Mouse (Mus musculus) forebrain, embryonic 15.5 days (tissue): ENCODE data around the gene Magi2. TPM values are rescaled to one million over a fixed set of nuclear protein-coding genes. Genes with fewer than 3 reads are reported as not detected.

ENCODE experiments used
- ATAC-seq: fragments of 200-750 bp; cut with Nextera tagmentation; replicated peaks from 2 replicates; pipeline ENCODE4 v1.8.0; 2017; ENCODE audit warnings: mild to moderate bottlenecking, moderate TSS enrichment, moderate library complexity
- H3K27ac ChIP-seq: fragments of 300-500 bp; sonication (generic); replicated peaks from 2 replicates; pipeline ENCODE4 v1.5.1; 2015; ENCODE audit warnings: mild to moderate bottlenecking, inconsistent platforms
- H3K27me3 ChIP-seq: fragments of 300-500 bp; sonication (generic); 2 replicates; pipeline ENCODE4 v1.6.1; 2015; ENCODE audit warnings: inconsistent platforms
- H3K36me3 ChIP-seq: fragments of 300-500 bp; sonication (generic); 2 replicates; pipeline ENCODE4 v1.6.1; 2015; ENCODE audit warnings: mild to moderate bottlenecking, inconsistent platforms
- H3K4me1 ChIP-seq: fragments of 300-500 bp; sonication (generic); 2 replicates; pipeline ENCODE4 v1.6.1; 2015; ENCODE audit warnings: inconsistent platforms
- H3K4me2 ChIP-seq: fragments of 300-500 bp; sonication (generic); replicated peaks from 2 replicates; pipeline ENCODE4 v1.6.1; 2015; ENCODE audit warnings: mild to moderate bottlenecking, inconsistent platforms
- H3K4me3 ChIP-seq: fragments of 300-500 bp; sonication (generic); 2 replicates; pipeline ENCODE4 v1.5.1; 2015; ENCODE audit warnings: mild to moderate bottlenecking, inconsistent platforms
- H3K9ac ChIP-seq: fragments of 300-500 bp; sonication (generic); replicated peaks from 2 replicates; pipeline ENCODE4 v1.6.1; 2015; ENCODE audit warnings: mild to moderate bottlenecking, inconsistent platforms
- H3K9me3 ChIP-seq: fragments of 300-500 bp; sonication (generic); 2 replicates; pipeline ENCODE4 v1.6.1; 2016; ENCODE audit warnings: inconsistent platforms
- WGBS: fragments of 180-500 bp; shearing (Covaris S2); methylation state at CpG from one replicate; pipeline ENCODE4 v1.1.7; 2015; ENCODE audit warnings: mixed read lengths; 5-methylcytosine and 5-hydroxymethylcytosine counted together
- polyA plus RNA-seq: library from polyadenylated mRNA; unstranded; fragments of >200 nt; fragmentation: Nextera tagmentation; extraction: Ambion mirVana; gene quantifications from 2 replicates; pipeline ENCODE4 v1.2.1, GENCODE M21; 2015

The Magi2 gene
- polyA plus RNA-seq, 1 experiment from 2014 or later: 27.2 TPM

DNA sequence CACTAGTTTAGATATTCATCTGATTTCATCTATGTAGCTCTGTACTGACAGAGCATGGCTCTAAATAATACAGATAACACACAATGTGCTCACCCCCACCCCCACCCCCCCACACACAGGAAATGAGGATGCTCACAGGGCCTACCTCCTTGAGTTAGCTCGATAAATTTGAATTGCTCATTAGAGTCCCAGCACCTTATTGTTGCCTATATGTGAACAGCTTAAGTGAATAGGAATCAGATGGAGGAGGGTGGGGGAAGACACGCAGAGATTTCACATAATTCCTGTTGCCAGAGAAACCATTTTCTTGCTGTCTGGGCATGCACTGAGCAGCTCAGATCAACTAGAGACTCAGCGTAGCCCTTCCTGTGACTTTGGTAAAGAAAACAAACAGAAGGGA, 755.2 kb downstream of the Magi2 start:
- Histone ChIP-seq H3K9ac (no peak overlapping the region), H3K36me3 (no peaks in the 10 kb centered on the region), H3K4me1 (peaks cover 22% of the 10 kb centered on the region), H3K9me3 (no peaks in the 10 kb centered on the region), H3K27ac (peak overlapping the region; percentile 63), H3K4me2 (no peak overlapping the region), H3K4me3 (no peak overlapping the region), H3K27me3 (no peaks in the 10 kb centered on the region)
- peak; percentile 93 for ATAC-seq
- 5% methylated on average over 3 of the region's 3 CpGs for WGBS

DNA sequence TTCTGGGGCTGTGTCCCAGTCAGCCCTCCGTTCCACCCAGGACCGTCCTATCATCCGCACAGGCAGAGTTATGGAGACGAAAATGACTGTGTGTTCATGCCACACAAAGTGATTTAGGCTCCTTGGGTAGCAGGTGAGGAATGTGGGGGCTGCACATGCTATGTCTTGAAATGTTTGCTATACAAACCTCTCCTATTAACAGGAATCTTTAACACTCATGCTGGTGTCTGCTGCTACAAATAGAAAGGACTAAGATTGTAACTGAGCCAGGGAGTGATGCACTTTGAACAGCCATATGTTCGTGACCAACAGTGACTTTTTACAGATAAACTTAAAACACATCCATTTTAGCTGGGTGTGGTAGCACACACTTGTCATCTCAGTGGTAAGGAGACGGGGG, 772.6 kb downstream of the Magi2 start:
- ATAC-seq: no peak
- no peak overlapping the region for H3K9ac ChIP-seq
- no peak overlapping the region for H3K4me2 ChIP-seq
- WGBS: 78% methylated on average over 6 of the region's 6 CpGs
- H3K27ac ChIP-seq: no peak overlapping the region
- no peaks in the 10 kb centered on the region for H3K4me1 ChIP-seq
- H3K4me3 ChIP-seq: no peak overlapping the region
- H3K9me3 ChIP-seq: no peaks in the 10 kb centered on the region
- H3K36me3 ChIP-seq: no peaks in the 10 kb centered on the region
- H3K27me3 ChIP-seq: no peaks in the 10 kb centered on the region

DNA sequence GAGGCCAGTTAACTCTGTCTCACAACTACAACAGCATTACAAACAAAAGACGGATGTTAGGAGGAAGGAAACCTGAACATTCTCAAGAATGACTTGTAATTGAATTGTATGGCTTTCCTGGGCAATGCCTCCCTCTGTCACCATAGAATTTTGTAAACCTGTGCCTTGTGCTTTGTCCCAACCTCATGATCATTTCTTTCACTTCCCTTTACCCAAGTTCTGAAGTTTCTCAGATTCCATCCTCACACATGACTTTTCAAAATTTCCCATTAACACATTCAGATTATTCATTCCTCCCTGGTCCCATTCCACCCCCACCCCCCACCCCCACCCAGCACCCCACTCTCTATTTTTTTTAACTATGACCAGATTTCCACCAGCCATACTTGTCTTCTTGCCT, 773.1 kb downstream of the Magi2 start:
- no peaks in the 10 kb centered on the region for H3K36me3 ChIP-seq
- H3K9me3 ChIP-seq: no peaks in the 10 kb centered on the region
- 94% methylated on average over 1 of the region's 1 CpGs for WGBS
- H3K9ac ChIP-seq: no peak overlapping the region
- no peak for ATAC-seq
- no peaks in the 10 kb centered on the region for H3K4me1 ChIP-seq
- no peak overlapping the region for H3K4me3 ChIP-seq
- no peaks in the 10 kb centered on the region for H3K27me3 ChIP-seq
- no peak overlapping the region for H3K27ac ChIP-seq
- H3K4me2 ChIP-seq: no peak overlapping the region

DNA sequence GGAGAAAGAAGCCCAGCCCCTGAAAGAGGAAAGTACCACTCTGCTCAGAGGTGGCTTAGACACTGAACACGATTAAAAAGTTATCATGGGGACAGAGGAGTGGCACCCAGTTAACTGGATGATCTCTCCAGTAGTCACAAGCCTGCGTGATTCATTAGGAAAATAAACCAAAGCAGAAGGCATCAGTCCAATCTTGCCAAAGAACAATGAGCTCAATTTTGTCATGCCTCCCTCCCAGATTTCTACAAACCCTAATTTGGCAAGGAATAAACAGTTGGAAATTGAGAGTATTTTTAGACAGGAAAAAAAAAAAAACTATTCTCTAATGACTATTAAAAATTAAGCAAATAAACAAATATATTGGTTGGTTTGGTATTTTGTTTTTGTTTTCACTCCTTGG, 779.8 kb downstream of the Magi2 start:
- Histone ChIP-seq H3K4me3 (no peak overlapping the region), H3K9ac (no peak overlapping the region), H3K4me2 (no peak overlapping the region), H3K9me3 (no peaks in the 10 kb centered on the region), H3K27me3 (no peaks in the 10 kb centered on the region), H3K36me3 (no peaks in the 10 kb centered on the region), H3K4me1 (no peaks in the 10 kb centered on the region), H3K27ac (no peak overlapping the region)
- ATAC-seq: no peak
- WGBS: 82% methylated on average over 2 of the region's 2 CpGs

DNA sequence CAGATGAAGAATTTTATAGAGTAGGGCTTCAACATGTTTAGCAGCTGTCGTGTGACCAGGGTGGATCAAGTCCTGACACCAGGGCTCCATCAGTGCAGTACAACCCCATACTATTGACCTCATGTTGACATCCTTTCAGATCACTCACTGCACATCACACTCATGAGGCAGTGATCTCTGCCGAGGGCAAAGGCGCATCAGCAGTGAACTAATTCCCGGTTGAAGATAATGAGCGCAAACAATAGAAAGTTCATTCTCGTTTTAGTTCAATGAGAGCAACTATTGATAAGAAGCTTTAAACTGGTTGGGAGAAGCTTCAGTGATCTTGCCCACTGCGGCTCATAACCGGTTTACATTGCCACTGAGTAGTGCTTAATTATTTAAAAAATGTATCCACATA, 780.4 kb downstream of the Magi2 start:
- WGBS: 77% methylated on average over 8 of the region's 8 CpGs
- H3K9ac ChIP-seq: no peak overlapping the region
- ATAC-seq: no peak
- H3K36me3 ChIP-seq: no peaks in the 10 kb centered on the region
- no peak overlapping the region for H3K4me2 ChIP-seq
- no peak overlapping the region for H3K27ac ChIP-seq
- no peaks in the 10 kb centered on the region for H3K27me3 ChIP-seq
- H3K4me1 ChIP-seq: no peaks in the 10 kb centered on the region
- no peak overlapping the region for H3K4me3 ChIP-seq
- H3K9me3 ChIP-seq: no peaks in the 10 kb centered on the region

DNA sequence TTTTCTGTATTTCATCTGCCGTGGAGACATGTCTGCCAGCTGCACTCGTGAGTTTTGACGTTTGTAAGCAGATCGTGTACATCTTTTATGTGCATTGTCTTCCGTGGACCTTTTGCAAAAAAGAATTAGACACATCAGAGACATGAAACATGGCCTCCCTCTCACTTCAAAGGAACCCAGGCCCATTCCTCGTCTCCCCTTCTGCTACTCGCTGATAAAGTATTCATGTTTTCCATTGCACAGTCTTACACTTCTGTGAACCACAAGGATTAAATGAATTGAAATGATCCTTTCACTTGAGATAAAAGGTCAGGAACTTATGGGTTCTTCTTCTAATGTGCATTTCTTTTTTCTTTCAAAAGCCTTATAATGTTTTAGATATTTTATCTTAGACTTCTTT, 783.4 kb downstream of the Magi2 start:
- WGBS: 66% methylated on average over 7 of the region's 7 CpGs
- no peak overlapping the region for H3K27ac ChIP-seq

DNA sequence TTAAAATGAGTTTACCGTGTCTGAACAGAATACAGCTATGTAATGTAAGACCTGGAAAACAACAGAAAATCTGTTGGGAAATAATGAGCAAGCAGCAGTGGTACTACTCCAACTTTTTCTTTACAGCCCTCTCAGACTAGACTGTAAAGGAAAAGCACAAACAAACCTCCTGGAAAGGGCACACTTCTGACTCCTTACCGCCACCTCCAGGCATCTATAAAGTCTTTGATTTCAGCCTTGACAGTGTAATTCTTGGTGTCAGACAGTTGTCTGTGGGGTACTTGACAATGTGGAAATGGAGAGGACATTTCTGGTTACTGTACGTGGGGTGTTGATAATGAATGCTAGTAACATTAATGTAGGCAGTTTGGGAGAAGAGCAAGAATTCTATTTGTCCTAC, 791.2 kb downstream of the Magi2 start:
- ATAC-seq: no peak
- H3K4me3 ChIP-seq: no peak overlapping the region
- H3K27ac ChIP-seq: no peak overlapping the region
- H3K9me3 ChIP-seq: no peaks in the 10 kb centered on the region
- no peaks in the 10 kb centered on the region for H3K4me1 ChIP-seq
- no peak overlapping the region for H3K4me2 ChIP-seq
- no peaks in the 10 kb centered on the region for H3K36me3 ChIP-seq
- WGBS: 80% methylated on average over 3 of the region's 3 CpGs
- H3K27me3 ChIP-seq: no peaks in the 10 kb centered on the region
- no peak overlapping the region for H3K9ac ChIP-seq

More for the DNA sequence above, 783.4 kb downstream of the Magi2 start:
- Histone ChIP-seq H3K9me3 (no peaks in the 10 kb centered on the region), H3K4me3 (no peak overlapping the region), H3K27me3 (no peaks in the 10 kb centered on the region), H3K36me3 (no peaks in the 10 kb centered on the region), H3K4me1 (no peaks in the 10 kb centered on the region), H3K4me2 (no peak overlapping the region), H3K9ac (no peak overlapping the region)
- no peak for ATAC-seq

DNA sequence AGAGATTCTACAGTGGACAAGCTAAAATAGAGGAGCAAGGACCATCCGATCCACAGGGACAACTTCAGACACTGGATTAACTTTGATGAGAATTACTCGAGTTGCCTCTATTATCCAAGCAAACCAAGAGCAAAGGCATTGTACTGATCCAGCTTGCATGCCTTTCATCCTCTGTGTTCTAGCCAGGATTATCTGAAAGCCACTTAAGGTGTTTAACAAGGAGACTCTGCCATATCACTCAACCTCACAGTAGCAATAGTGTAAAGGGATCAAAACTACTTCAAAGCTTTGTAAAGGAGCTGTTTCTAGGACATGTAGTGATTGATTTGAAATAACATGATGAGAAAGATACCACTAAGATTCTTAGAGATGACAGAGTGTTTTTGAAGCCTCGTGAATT, 819.8 kb downstream of the Magi2 start:
- H3K4me1 ChIP-seq: peaks cover 15% of the 10 kb centered on the region
- H3K36me3 ChIP-seq: no peaks in the 10 kb centered on the region
- no peak for ATAC-seq
- H3K4me2 ChIP-seq: no peak overlapping the region
- H3K9me3 ChIP-seq: no peaks in the 10 kb centered on the region
- H3K27me3 ChIP-seq: no peaks in the 10 kb centered on the region
- H3K4me3 ChIP-seq: no peak overlapping the region
- H3K9ac ChIP-seq: no peak overlapping the region
- no peak overlapping the region for H3K27ac ChIP-seq
- WGBS: 37% methylated on average over 3 of the region's 3 CpGs

DNA sequence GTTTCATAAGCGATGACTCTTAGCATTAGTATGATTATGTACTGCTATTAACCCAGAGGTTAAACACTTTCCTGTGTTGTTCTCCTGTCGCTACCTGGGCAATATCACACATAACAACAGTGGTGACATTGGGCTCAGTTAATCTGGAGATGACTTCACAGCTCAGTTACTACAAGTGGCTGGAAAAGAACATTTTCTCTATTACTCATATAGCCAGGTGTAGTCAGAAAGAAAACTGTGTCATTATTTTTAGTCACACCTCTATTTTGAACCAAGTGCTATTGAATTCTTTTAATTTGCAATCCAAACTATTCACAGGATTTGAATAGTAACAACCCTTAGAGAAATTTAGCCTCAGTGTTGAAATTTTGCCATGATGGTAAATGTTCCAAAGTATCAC, 821.5 kb downstream of the Magi2 start:
- Histone ChIP-seq H3K4me1 (peaks cover 15% of the 10 kb centered on the region), H3K27me3 (no peaks in the 10 kb centered on the region), H3K27ac (no peak overlapping the region), H3K4me3 (no peak overlapping the region), H3K9me3 (no peaks in the 10 kb centered on the region), H3K9ac (no peak overlapping the region), H3K4me2 (no peak overlapping the region), H3K36me3 (no peaks in the 10 kb centered on the region)
- WGBS: 97% methylated on average over 2 of the region's 2 CpGs
- no peak for ATAC-seq

DNA sequence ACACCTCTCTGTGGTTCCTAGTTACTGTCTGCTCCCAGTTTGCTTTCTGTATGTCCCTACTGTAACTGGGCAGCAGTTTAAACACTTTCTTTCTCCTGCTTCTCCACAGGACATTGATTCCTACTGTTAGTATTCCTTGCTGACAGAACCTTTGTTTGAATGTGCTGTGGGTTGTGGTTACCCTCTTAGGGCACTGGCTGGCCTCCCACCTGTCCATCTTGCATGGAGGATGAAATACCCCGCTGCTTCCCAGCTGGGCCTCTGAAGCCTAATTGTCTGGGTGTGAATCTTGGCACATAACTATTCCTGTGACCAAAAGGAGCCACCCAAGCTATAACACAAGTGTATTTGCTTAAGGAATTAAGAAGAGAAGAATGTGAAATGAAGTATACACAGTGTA, 823.4 kb downstream of the Magi2 start:
- Histone ChIP-seq H3K27ac (no peak overlapping the region), H3K9ac (no peak overlapping the region), H3K27me3 (no peaks in the 10 kb centered on the region), H3K9me3 (no peaks in the 10 kb centered on the region), H3K4me2 (no peak overlapping the region), H3K36me3 (no peaks in the 10 kb centered on the region), H3K4me1 (peaks cover 15% of the 10 kb centered on the region), H3K4me3 (no peak overlapping the region)
- peak; percentile 62 for ATAC-seq
- WGBS: 10% methylated on average over 1 of the region's 1 CpGs

DNA sequence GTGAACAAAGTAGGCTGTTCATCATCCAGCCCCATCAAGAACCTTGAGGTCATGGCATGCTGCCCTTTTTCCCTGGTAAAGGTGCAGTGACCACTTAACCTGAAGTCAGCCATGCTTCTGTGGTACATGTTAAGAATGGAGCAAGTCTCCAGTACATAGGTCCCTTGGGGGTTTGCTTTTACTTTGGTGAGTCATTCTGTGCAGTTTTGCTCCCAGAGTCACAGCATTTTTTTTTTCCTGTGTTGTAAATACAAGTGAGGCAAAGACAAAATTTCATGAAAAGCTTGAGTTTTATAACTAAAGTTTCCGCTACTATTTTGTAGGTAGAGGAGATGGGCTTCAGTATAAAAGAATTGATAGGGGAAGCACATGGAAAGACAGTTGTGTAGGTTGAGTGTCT, 828.2 kb downstream of the Magi2 start:
- 97% methylated on average over 1 of the region's 1 CpGs for WGBS

DNA sequence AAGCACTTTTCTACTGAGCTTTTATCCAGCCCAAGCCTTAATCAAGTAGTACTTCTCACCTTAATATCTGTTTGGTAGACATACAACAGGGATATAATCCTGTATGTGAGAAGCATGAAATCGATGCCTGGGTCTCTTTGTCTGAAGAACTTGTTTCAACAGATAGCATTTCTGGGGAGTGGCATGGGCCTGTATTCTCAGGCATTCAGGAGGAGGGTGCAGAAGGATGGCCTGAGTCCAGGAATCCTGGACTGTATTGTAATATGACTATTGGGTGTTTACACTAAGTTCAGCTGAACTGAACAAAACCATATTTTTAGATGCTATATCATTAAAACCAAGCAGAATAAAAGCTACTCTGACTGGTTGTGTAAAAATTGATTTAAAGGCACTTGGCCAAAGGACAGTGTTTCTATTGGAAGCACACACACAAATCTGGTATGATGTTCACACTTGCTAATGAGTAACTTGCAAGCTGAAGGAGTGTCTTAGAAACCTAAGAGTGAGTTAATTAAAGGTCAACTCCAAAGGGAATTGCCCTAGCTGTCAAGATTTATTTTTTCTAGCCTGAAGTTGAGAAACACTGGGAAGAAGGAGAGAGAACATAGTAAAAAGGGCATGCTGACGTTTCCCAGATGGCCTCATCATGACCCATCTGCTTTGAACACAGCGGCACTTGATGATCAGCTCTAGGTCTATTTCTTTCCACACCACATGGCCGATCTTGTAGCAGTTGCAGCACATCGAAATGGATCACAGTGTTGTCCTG, 829.4 kb downstream of the Magi2 start:
- peak; percentile 82 for ATAC-seq
- H3K4me3 ChIP-seq: no peak overlapping the region
- no peaks in the 10 kb centered on the region for H3K36me3 ChIP-seq
- H3K27me3 ChIP-seq: no peaks in the 10 kb centered on the region
- no peak overlapping the region for H3K4me2 ChIP-seq
- no peaks in the 10 kb centered on the region for H3K9me3 ChIP-seq
- no peak overlapping the region for H3K9ac ChIP-seq
- WGBS: 28% methylated on average over 5 of the region's 5 CpGs
- H3K27ac ChIP-seq: peak overlapping the region; percentile 57
- H3K4me1 ChIP-seq: peaks cover 10% of the 10 kb centered on the region

More for the DNA sequence above, 828.2 kb downstream of the Magi2 start:
- Histone ChIP-seq H3K9me3 (no peaks in the 10 kb centered on the region), H3K27me3 (no peaks in the 10 kb centered on the region), H3K9ac (no peak overlapping the region), H3K27ac (no peak overlapping the region), H3K4me3 (no peak overlapping the region), H3K4me1 (peaks cover 14% of the 10 kb centered on the region), H3K4me2 (no peak overlapping the region), H3K36me3 (no peaks in the 10 kb centered on the region)
- no peak for ATAC-seq

DNA sequence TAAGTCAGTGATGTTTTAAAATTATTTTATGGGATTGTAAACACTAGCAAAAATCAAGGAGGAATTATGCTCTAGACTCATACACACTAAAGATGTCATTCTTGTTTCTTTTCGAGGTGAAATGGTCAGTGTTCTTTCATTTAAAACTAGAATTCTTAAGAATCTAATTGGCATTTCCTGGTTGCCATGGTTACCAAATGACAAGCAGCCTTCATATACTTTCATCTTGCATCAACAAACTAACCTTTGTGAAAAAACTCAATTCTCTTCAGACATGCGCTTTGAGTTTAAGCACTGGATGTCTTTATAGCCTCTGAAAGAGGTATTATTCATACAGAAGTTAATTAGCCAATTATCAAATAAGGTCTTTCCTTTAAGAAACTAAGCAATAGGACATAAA, 830.0 kb downstream of the Magi2 start:
- no peak for ATAC-seq
- H3K27ac ChIP-seq: peak overlapping the region; percentile 57
- no peak overlapping the region for H3K4me3 ChIP-seq
- WGBS: 14% methylated on average over 2 of the region's 2 CpGs
- H3K27me3 ChIP-seq: no peaks in the 10 kb centered on the region
- H3K36me3 ChIP-seq: no peaks in the 10 kb centered on the region
- no peak overlapping the region for H3K9ac ChIP-seq
- no peak overlapping the region for H3K4me2 ChIP-seq
- H3K4me1 ChIP-seq: peaks cover 10% of the 10 kb centered on the region
- no peaks in the 10 kb centered on the region for H3K9me3 ChIP-seq
